Mouse (Mus musculus): ENCODE data around the gene Scpep1.

The Scpep1 gene

DNA sequence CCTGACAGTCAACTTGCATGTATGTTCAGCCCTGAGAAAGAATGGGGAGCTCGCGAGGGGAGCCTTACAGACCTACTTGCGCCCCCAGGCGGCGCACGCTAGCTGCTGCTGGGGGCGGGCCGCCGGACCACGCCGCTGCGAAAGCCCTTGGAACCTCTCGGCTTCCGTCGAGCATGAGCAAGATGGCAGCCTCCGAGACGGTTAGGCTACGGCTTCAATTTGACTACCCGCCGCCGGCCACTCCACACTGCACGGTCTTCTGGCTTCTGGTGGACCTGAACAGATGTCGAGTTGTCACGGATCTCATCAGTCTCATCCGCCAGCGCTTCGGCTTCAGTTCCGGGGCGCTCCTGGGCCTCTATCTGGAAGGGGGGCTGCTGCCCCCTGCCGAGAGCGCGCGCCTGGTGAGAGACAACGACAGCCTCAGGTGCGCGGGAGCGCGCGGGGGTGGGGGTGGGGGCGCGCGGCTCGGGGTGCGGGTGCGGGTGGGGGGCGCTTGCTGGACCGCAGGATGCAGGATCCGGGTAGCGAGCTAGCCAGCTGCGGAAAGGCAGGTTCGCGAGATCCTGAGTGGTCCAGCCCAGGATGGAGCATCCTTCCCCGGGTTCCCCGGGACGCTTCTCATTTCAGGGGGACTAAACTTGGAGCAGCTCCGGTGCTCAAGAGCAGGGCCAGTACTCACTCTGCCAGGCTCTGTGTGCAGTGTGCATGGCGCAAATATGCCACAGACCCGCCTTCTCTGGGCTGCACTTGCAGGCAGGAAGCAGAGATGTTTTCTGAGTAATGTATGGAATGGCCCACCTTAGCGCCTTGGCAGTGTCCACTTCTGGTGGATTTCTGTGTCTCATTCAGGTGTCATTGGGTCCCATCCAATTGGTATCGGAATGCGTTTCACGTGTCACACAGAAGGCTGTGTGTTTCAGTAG, 18.8 kb upstream of the Scpep1 start:
- DNase-seq (ENCODE audit: low spot score) = peak; percentile 94

DNA sequence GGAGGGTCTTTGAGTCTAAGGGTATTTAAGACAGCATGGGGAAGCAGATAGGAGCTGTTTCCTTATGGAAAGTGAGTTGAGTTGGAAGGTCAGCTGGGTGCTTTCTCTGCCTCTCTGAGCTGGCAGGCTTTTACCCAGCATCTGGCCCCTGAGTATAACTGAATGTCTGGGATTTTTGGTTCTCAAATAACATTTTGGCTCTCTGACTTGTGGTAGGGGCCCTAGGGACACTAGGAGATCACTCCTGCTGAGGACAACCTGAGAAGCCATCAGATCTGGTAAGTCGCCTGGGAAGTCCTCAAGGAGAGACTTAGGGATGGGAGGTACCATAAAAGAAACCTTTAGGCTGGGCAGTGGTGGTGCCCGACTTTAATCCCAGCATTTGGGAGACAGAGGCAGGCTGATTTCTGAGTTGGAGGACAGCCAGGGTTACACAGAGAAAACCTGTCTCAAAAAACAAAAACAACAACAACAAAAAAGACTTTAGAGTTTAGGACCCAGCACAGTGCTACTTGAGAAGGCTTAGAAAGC, 15.0 kb upstream of the Scpep1 start, which contains the start of gene Coil:
TSS of gene Coil (plus strand) at position 51 of the 531 bp plus-strand sequence.
- no peak for DNase-seq (ENCODE audit: low spot score)

DNA sequence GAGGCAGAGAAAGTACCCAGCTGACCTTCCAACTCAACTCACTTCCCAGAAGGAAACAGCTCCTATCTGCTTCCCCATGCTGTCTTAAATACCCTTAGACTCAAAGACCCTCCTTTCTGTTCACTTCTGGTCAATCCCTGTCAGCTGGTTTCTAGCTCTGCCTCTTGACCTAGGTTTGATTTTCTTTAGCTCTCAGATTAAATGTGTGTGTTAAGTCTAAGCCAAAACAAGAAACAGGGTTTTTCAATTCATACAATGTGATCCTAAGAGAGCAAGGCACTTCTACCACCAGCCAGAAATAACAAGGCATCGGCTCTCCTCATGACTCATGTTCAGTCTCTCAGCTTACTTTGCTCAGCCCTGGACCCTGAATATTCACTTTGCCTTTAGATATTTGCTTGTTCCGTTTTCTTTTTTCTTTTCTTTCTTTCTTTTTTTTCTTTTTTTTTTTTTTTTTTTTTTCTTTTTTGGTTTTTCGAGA, 11.7 kb upstream of the Scpep1 start, which contains the start of gene Elobl:
TSS of gene Elobl (minus strand) at position 51 of the 481 bp plus-strand sequence.
- no peak for DNase-seq (ENCODE audit: low spot score)

DNA sequence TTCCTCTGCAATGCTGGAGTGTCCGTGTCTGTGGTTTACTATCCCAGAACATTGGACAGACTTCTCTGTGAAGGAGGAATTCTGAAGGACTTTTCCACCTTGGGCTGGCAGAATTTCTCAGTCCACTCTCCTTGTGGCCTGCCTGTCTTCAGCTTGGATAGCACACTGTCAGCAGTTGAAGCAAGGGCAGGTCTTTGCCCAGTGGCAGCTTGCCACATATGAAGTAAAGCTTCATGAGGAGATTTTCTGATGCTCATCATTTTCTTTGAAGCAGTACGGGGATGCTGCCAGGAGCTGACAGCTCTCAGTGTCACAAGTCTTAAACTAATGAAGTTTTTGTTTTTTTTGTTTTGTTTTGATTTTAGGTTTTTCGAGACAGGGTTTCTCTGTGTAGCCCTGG, 3.6 kb upstream of the Scpep1 start:
- DNase-seq (ENCODE audit: low spot score) = no peak

DNA sequence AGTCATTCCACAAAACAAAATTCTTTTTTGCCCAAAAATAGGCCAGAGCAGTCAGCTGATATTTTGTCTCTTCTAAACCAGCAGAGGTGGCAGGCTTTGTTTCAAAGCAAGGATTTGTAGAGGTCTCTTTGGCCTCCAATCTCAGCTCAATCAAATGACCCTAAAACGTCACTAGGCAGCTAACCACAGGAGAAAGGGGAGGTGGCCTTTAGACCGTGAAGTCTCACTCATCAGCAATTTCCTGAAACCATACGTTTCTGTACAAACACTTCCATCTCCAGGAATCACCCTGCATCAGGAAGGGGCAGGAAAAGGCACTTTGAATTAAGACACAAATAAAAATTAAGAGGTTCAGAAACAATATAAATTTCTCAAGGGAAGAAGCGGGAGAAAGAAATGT, 462 bp downstream of the Scpep1 start:
- DNase-seq (ENCODE audit: low spot score) = peak; percentile 72

DNA sequence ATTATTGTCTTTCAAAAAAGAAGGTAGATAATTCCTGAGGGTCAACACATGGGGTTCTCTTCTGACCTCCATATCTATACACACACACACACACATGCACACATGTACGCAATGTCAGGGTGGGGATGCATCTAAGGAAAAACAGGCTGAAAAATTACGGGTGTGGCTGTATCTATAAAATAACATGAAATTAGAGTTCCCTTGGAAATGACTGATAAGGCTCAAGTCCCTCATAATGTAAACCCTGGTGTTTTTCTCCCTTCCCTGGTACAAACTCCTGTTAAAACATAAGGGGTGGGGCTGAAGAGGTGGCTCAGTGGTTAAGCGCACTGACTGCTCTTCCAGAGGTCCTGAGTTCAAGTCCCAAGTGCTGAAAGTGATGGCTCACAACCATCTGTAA, 1.7 kb downstream of the Scpep1 start:
- no peak for DNase-seq (ENCODE audit: low spot score)

DNA sequence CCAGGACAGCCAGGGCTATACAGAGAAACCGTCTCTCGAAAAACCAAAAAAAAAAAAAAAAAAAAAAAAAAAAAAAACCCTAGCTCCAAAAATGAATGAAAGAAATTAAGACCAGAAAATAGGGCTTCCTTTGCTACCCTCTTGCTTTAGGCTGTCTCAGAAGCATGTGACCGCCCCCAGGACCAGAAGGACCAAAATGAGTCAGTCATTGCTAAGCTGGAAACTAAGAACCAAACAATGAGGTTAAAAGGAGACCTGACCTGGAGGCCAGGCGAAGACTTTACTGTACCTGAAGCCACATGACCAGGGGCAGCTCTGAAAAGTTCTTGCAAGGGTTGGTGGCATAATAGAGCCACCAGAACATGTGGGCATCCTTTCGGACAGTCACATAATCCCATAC, 3.1 kb downstream of the Scpep1 start:
- no peak for DNase-seq (ENCODE audit: low spot score)

DNA sequence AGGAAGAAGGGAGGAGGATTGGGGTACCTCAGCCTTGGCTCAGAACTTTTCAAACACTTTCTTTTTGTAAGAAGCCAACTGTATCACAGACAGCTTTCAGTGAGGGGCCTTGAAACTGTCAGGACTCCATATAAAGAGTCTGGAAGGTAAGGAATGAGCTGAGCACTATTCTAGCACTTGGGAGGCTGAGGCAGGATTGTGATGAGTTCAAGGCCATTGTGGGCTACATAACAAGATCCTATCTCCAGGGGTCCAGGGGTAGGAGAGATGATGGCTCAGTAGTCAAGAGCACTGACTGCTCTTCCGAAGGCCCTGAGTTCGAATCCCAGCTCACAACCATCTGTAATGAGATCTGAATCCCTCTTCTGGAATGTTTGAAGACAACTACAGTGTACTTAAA, 3.7 kb downstream of the Scpep1 start:
- DNase-seq (ENCODE audit: low spot score) = no peak

DNA sequence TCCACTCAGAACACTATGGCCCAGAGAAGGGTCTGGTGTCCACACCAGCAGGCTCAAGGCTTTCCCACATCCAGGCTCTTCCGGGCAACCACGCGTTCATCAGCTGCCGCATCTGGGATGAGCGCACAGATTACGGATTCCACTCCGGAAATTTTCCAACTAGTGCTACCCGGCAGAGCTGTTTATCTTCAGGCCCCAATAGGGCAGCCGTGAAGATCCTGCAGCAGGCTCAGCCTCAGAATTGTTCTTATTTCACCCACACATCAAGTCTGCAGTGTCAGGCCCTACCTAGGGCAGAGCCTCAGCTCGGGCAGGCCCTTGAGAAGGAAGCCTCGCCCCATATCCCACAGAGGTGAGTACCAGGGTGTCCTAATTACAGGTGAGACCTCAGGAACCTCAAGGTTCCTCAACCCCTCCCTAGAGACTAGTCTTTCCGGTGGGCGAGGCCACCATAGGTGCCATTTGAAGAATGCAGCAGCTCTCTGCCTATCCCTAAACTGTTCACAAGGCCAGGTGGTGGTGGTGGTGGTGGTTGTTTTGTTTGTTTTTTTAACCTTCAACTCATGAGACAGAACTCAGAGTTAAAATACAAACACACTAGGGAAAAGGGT, 4.5 kb downstream of the Scpep1 start:
- DNase-seq (ENCODE audit: low spot score) = no peak

DNA sequence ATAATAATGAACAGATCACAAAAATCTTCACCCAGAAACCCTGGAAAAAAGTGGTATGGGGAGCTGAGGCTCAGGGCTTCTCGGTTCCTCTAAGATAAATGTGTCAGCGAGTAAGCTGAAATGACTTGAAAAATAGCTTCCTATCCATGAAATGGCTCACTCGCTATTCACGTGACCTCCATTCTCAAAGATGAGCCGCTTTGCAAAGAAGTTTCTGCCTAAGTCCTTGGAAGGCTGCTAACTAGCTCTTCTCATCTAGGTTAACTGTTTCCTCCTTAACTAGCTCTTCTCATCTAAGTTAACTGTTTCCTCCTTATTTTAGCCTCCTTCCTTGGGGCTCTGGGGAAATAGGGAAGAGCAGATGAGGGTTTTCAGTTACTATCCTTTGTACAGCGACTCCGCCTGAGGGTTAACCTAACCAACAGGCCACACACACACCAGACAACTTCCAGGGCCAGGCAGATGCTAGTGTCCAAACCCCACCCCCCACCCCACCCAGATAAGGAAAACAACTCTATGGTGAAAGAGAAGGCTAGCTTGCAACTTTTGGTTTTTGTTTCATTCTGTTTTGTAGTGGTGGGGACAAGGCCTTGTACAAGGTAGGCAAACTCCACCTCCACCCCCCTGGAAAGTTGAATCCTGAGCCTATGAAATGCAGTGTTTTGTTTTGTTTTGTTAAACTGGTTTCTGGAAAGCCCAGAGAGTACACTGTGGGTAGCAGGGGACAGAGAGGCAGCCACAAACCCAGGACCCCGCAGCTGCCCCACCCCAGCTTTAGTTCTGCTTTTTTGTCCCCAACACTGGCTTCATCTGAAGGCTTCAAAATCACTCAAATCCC, 5.2 kb downstream of the Scpep1 start:
- DNase-seq (ENCODE audit: low spot score) = no peak

DNA sequence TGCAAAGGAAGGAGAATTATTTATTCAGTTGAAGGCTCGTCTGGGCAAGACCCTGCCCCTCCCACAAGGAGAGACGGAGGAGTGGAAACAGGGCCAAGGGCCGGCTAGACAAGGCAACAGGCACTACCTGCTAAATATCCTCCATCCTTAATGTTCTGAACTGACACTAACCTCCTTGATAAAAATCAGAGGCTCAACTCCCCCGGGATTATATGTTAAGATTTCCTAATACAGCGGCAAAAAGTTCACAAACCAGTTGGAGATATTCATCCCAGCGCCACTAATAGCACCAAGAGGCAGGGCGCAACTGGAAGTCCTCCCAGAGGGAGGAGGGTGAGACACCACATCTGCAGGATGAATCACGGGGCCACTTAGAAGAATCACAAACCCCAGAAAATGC, 6.4 kb downstream of the Scpep1 start:
- DNase-seq (ENCODE audit: low spot score) = no peak

DNA sequence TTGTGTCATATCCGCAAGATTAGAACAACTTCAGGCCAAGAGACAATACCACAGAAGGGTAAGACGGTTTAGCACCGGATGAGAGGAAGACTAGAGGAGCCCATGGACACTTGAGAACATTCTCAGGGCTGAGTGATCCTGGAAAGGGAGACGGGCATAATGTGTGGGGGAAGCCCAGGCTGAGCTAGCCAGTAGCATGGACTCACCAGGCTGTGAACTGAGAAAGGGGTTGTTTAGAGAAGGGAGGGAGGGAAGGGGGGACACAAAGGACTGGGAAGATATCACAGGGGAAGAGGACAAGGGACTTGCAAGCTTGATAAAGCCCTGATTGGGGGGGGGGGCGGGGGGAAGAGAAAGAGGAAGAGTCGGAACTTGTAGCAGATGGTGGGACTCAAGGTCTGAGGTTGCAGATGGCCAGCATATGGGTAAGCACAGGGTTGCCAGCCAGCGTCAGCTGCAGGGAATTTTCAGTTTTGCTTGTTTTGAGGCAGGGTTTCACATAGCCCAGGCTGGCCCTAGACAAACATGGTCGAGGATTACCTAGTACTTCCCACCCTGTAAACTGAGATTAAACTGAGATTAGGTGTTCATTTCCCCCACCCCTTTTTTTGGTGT, 9.2 kb downstream of the Scpep1 start:
- no peak for DNase-seq (ENCODE audit: low spot score)

DNA sequence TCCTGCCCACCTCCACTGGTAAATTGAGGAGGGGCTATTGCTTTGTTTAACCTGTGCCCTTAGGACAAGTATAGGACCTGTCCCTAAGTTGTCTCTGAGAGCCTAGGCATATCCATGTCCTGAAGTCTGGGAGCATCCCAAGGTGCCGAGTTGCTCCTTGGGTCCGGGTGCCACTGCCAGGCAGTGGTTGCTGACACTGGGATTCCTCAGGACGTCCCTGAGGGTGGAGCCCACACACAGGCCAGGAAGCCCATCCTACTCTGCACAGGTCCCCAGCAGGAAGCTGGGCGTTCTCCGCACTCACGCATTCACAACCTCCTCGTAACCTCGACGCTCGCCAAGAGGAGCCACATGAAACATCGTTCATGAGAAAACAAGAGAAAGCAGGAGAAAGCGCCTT, 13.8 kb downstream of the Scpep1 start:
- DNase-seq (ENCODE audit: low spot score) = no peak

DNA sequence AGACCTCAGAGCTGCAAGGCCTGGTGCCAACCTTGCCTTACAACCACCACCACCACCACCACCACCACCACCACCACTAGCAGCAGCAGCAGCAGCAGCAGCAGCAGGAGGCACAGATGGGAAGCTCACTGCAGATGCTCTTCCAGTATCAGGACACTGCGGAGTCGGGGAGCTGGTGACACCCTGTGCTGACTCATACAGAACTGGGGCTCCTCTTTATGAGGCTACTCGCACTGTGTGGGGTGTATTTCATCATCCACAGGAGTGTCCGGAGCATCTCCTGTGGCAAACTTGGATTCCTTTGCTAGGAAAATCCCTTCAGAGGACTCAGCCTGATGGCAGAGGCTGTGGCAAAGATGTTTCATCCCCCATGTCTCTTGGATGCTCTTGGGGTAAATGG, 15.6 kb downstream of the Scpep1 start:
- DNase-seq (ENCODE audit: low spot score) = peak; percentile 45

DNA sequence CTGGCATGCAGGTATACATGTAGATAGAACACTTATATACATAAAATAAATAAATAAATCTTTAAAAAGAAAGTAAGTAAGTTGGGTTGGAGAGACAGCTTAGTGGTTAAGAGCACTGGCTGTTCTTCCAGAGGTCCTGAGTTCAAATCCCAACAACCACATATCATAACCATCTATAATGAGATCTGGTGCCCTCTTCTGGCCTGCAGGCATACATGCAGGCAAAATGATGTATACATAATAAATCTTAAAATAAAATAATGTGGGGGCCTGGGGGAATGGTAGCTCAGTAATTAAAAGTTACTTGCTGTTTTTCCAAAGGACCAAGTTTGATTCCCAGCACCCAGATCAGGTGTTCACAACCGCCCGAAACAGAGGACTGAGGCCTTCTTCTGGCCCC, 16.5 kb downstream of the Scpep1 start:
- DNase-seq (ENCODE audit: low spot score) = no peak

DNA sequence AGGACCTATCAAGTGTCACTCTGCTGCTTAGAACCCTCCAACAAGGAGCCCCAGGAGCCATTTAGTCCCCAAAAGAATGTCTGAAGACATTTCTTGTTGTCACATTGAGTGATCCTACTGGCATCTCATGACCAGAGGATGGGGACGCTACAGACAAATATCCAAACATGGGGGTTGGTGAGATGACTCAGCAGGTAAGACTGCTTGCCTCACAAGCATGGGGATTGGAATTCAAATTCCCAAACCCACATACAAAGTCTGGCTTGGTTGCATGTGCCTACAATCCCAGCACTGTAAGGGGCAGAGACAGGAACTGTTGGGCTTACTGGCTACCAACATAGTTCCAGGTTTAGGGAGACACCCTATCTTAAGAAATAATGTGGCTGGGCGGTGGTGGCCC, 17.4 kb downstream of the Scpep1 start:
- no peak for DNase-seq (ENCODE audit: low spot score)

DNA sequence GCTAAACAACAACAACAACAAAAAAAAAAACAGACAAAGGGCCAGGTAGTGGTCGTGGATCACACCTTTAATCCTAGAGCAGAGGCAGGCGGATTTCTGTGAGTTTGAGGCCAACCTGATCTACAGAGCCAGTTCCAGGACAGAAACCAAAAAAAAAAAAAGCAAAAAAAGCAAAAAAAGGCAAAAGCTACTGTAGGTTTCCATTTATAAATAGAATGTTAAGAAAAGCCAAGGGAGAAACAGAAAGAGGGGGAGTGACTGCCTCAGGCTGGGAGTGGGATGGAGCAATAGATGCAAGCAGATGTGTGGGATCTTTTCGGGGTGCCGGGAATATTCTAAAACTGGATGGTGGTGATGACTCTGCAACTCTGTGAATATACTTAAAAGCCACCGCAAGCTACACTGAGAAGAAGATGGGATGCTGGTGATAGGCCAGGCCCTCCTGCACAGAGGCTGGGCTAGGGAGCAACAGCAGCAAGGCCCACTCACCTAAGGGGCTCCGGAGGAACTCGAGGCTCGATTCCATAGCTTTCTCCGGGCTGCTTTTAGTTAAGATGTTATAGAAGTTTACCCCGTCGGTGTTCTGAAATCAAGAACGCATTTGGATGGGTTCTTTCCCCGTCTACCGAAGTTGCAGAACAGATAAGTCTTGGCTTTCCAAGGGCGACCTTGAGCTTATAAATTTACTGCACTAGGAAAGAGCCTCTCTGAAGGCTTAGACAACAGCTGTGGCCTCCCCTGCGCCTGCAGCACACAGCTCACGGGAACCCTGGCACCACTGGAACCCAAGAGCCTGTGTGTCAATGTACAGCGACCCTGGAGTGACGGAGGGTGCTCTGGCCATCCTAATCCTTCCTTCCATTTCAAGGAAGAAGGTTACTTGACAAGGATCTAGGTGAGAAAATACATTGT, 20.9 kb downstream of the Scpep1 start:
- no peak for DNase-seq (ENCODE audit: low spot score)

DNA sequence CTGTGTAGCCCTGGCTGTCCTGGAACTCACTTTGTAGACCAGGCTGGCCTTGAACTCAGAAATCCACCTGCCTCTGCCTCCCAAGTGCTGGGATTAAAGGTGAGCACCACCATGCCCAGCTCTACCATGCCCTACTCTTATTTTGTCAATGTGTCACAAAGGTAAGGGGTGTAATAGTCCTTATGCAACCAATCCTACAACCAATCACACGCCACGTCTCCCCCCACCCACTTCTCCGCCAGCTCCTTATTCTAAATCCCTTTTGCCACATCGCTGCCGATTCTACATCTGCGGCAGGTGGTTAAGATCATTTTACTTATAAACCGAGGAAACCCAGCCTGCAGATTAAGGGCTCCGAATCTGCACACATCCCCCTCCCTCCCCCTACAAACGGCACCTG, 22.2 kb downstream of the Scpep1 start:
- no peak for DNase-seq (ENCODE audit: low spot score)

DNA sequence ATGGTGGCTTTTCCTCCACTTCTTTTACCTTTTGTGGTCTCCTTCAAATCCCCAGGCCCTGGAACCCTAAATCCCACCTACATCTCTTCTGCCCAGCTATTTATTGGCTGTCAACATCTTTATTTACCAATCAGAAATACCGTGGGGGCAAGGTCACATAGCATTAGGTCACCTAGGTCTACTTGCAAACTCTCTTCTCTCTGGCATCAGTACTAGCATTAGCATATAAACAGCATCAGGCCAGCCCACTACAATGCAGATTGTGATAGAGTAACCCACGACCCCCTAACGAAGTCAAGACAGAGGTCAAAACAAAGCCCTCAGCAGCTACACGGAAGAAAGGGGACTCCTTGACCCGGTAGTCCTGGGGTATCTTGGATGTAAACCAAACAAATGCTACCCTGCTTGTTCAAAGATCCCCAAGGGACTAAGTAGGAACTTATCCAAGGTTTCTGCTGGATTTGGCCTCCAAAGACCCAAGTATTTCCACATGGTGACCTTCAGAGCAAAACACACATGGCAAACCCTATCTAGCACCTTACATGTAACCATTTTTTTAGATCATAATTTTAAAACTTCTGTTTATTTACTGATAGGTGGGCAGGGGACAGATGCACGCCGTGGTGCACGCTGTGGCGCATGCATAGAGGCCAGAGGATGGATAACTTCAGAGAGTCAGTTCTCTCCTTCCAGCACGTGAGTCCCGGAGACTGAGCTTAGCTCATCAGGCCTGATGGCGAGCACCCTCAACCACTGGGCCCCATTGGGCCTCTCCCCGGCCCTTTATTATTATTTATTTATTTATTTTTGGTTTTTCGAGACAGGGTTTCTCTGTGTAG, 23.4 kb downstream of the Scpep1 start:
- no peak for DNase-seq (ENCODE audit: low spot score)

DNA sequence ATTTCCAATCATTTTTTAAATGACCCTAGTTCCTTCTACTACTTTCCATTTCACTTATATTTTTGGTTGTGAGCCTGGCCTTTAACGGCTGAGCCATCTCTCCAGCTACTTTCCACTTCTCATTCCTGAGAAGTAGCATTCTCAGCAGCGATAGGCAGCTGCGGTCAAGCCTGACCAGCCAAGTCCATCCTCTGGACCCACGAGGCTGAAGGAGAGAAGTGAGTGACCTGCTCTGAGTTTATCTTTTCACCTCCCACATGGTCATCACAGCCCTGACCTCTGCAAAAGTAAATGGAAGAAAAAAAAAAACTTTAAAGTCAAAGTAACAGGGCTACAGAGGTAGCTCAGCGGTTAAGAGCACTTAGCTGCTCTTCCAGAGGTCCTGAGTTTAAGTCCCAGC, 28.7 kb downstream of the Scpep1 start:
- no peak for DNase-seq (ENCODE audit: low spot score)

Data from MN1 (cell line).